Mouse (Mus musculus) testis, adult 2 months (tissue): Measurements from ENCODE around the gene Mrgbp.

ENCODE experiments used
- CTCF ChIP-seq: fragments of 200-500 bp; IDR thresholded peaks from 2 replicates; pipeline ENCODE4 v1.5.1; 2012; ENCODE audit warnings: low read depth, mild to moderate bottlenecking, inconsistent platforms, low read length, moderate library complexity; ENCODE audit not compliant: control insufficient read depth, insufficient read depth, insufficient replicate concordance
- POLR2A ChIP-seq: fragments of 200-500 bp; IDR thresholded peaks from 2 replicates; pipeline ENCODE4 v1.6.1; 2012; ENCODE audit warnings: low read depth, mild to moderate bottlenecking, inconsistent platforms, low read length, moderate library complexity; ENCODE audit not compliant: control insufficient read depth

DNA sequence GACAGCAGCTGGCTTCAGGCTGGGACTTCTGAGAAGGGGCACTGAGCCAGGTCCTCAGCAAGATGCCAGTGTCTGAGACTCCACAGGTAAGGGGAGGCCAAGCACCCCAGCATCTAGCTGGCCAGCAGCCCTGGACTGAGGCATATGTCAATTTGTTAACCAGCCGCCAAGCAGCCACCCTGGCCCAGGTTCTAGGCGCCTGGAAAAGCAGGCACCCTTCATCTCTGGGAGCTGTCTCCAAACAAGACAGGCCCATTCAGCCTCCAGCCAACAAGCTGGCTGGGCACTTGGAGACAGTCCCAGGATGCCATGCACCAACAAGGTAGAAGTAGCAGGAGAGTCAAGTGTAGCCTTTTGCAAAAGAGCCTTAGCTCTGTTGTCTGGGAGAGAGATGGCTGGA, 37.4 kb upstream of the Mrgbp start:
- TF ChIP-seq CTCF (no peak), POLR2A (no peak)
